Mouse (Mus musculus): ENCODE measurements around the gene Prc1. TPM values are rescaled to one million over a fixed set of nuclear protein-coding genes. Genes with fewer than 3 reads are reported as not detected.
A peak's percentile ranks its signal among the peaks of the same experiment; 100 is the strongest.
"Not testable (repeated sequence)": the region's sequence is repeated elsewhere in the genome, so short reads cannot be mapped to it uniquely, and the experiment has no call there.

The Prc1 gene
- polyA plus RNA-seq, 1 experiment from 2014 or later: 175 TPM

DNA sequence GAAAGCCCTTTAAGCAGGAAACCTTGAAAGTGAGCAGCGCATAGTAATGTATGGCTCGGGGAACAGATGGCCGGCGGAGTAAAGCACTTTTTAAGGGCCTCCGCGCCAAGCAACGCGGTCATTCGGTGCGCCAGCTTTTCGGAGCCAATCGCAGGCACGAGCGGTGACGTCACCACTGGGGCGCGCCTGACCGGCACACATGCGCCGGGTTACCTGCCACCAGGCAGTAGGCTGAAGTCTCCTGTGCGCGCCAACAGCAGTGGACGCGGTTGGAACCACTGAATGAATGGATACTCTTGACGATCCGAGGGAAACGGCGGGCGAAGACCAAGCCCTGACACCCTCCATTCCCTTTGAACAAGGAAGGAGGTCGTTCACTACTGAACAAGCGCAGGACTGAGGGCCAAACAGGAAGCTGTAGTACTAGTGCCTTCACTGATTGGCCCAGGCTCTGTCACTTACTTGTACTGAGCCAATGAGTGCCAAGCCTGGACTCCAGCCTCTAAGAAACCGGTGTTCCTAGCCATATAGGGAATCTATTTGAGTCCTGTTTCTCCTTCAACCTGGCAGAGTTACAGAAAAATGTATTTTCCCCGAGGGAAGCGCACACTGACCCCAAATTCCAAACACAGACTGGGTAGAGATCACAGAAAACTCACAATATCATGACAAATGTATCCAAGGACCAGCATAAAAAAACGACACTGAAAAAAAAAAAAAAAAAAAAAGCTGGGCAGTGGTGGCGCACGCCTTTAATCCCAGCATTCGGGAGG is 30.0 kb downstream of the Prc1 start, which contains the start of gene Rccd1:
Gene Rccd1, minus strand, starts transcription at position 412 of the 773 bp plus-strand sequence.
- peak within 1 kb of the TSS; percentile 92 for H3K27ac ChIP-seq
- peak within 1 kb of the TSS; percentile 61 for H3K4me3 ChIP-seq
- peaks cover 67% of the 10 kb centered on the region for H3K36me3 ChIP-seq
- H3K4me1 ChIP-seq (replicated peaks): peaks cover 28% of the 10 kb centered on the region
- 4% methylated on average over 38 of the region's 38 CpGs for WGBS
- DNase-seq (ENCODE audit: low spot score): peak; percentile 97
- H3K27me3 ChIP-seq (ENCODE audit: insufficient read depth, poor library complexity, severe bottlenecking): no peaks in the 10 kb centered on the region
- H3K9me3 ChIP-seq: no peaks in the 10 kb centered on the region

DNA sequence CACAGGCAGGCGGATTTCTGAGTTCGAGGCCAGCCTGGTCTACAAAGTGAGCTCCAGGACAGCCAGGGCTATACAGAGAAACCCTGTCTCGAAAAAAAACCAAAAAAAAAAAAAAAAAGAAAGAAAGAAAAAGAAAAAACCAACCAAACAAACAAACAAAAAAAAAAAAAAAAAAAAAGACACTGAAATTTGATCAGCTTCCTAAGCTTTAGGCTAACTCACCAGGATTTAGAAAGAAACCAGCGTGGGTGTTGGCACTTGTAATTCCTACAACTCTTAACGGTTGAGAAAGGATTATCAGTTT is 30.5 kb downstream of the Prc1 start:
- H3K27me3 ChIP-seq (ENCODE audit: insufficient read depth, poor library complexity, severe bottlenecking); H3K9me3 ChIP-seq; H3K4me3 ChIP-seq; DNase-seq (ENCODE audit: low spot score); H3K27ac ChIP-seq: not testable (repeated sequence)
- WGBS: 55% methylated on average over 5 of the region's 5 CpGs
- peaks cover 67% of the 10 kb centered on the region for H3K36me3 ChIP-seq
- H3K4me1 ChIP-seq (replicated peaks): peaks cover 28% of the 10 kb centered on the region

DNA sequence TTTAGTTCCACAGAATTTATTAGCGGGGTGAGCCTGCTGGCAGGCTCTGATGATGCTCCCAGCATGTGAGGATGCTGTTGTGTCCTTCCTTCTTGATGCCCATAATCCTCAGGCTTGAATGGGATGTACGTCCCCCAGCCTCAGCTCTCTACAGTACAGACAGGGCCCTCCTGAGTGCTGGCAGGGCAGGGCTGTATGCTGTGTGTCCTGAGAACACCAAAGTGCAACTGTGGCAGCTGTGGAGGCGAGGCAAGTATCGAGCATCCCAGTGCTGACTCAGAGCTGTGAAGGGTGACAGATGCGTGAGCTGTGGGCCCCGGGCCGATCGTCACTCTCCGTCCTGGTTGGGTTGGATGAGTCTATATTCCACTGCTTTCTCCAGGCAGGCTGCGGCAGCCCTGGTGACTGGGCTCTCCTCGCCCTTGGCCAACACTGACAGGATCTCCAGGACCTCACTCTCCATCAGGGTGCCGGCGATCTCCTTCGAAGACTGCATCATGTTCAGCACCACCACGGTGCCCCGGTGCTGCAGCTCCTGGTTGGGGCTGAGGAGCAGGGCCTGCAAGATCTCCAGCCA is 31.1 kb downstream of the Prc1 start:
- H3K27ac ChIP-seq: no peak overlapping the region
- DNase-seq (ENCODE audit: low spot score): no peak
- no peaks in the 10 kb centered on the region for H3K27me3 ChIP-seq (ENCODE audit: insufficient read depth, poor library complexity, severe bottlenecking)
- peaks cover 67% of the 10 kb centered on the region for H3K36me3 ChIP-seq
- no peak overlapping the region for H3K4me3 ChIP-seq
- peaks cover 24% of the 10 kb centered on the region for H3K4me1 ChIP-seq (replicated peaks)
- 96% methylated on average over 16 of the region's 16 CpGs for WGBS
- no peaks in the 10 kb centered on the region for H3K9me3 ChIP-seq

DNA sequence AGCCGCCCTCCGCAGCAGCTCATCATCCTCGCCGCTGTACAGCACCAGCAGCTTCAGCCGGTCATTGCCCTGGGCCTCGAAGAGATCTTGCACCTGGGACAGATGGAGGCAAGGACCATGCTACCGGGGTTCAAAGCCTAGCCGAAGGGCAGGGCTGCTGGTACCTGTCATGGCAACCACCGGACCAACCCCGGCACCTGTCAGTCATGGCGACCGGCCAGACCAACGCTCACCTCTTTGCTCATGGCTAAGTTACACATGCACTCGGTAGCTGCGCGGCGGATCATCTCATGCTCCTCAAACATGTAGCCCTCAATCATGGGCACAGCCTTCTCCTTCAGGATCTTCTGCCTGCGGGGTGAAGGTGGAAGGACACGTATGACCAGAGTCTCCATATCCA is 31.8 kb downstream of the Prc1 start:
- peaks cover 24% of the 10 kb centered on the region for H3K4me1 ChIP-seq (replicated peaks)
- no peak for DNase-seq (ENCODE audit: low spot score)
- H3K4me3 ChIP-seq: no peak overlapping the region
- 95% methylated on average over 19 of the region's 19 CpGs for WGBS
- H3K36me3 ChIP-seq: peaks cover 67% of the 10 kb centered on the region
- H3K27ac ChIP-seq: no peak overlapping the region
- H3K9me3 ChIP-seq: no peaks in the 10 kb centered on the region
- H3K27me3 ChIP-seq (ENCODE audit: insufficient read depth, poor library complexity, severe bottlenecking): no peaks in the 10 kb centered on the region

- peaks cover 100% of the 10 kb centered on the region for H3K36me3 ChIP-seq
- H3K27me3 ChIP-seq (ENCODE audit: insufficient read depth, poor library complexity, severe bottlenecking): no peaks in the 10 kb centered on the region
- H3K9me3 ChIP-seq: peaks cover 7% of the 10 kb centered on the region; the same call in 1 of the 2 replicates
- H3K4me1 ChIP-seq (replicated peaks): peaks cover 4% of the 10 kb centered on the region
- DNase-seq (ENCODE audit: low spot score): no peak
- WGBS: 89% methylated on average over 8 of the region's 8 CpGs
- no peak overlapping the region for H3K4me3 ChIP-seq
- H3K27ac ChIP-seq: no peak overlapping the region
Measured at GRCm38 (mm10) chr7:80330278-80330677, 36.0 kb downstream of the Prc1 start.

GRCm38 (mm10) chr7:80331433-80331832 is 37.2 kb downstream of the Prc1 start:
- WGBS: 94% methylated on average over 19 of the region's 19 CpGs
- H3K36me3 ChIP-seq: peaks cover 100% of the 10 kb centered on the region
- no peak overlapping the region for H3K4me3 ChIP-seq
- DNase-seq (ENCODE audit: low spot score): no peak
- H3K4me1 ChIP-seq (replicated peaks): no peaks in the 10 kb centered on the region
- peaks cover 7% of the 10 kb centered on the region; the same call in 1 of the 2 replicates for H3K9me3 ChIP-seq
- H3K27ac ChIP-seq: no peak overlapping the region
- no peaks in the 10 kb centered on the region for H3K27me3 ChIP-seq (ENCODE audit: insufficient read depth, poor library complexity, severe bottlenecking)

DNA sequence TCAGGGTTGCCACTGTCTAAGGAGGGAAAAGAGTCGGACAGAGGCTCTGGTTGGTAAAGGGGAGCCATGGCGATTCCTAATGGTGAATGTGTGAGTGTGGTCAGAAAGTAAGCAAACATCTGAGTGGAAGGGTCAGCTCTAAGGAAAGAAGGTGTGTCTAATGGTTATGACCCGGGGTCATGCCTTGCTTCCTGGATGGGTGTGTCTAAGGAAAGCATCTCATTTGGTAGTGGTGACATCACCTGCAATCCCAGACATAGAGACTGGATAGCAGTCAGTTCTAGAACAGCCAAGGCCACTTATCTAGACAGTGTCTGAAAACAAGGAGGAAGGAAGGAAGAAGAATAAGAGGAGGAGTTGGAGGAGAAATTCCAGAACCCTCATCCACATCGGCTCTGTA is 40.6 kb downstream of the Prc1 start:
- no peak for DNase-seq (ENCODE audit: low spot score)
- H3K36me3 ChIP-seq: peaks cover 80% of the 10 kb centered on the region
- no peak overlapping the region for H3K4me3 ChIP-seq
- 92% methylated on average over 4 of the region's 4 CpGs for WGBS
- no peaks in the 10 kb centered on the region for H3K27me3 ChIP-seq (ENCODE audit: insufficient read depth, poor library complexity, severe bottlenecking)
- peaks cover 7% of the 10 kb centered on the region; the same call in 1 of the 2 replicates for H3K9me3 ChIP-seq
- H3K4me1 ChIP-seq (replicated peaks): peaks cover 15% of the 10 kb centered on the region
- H3K27ac ChIP-seq: no peak overlapping the region

DNA sequence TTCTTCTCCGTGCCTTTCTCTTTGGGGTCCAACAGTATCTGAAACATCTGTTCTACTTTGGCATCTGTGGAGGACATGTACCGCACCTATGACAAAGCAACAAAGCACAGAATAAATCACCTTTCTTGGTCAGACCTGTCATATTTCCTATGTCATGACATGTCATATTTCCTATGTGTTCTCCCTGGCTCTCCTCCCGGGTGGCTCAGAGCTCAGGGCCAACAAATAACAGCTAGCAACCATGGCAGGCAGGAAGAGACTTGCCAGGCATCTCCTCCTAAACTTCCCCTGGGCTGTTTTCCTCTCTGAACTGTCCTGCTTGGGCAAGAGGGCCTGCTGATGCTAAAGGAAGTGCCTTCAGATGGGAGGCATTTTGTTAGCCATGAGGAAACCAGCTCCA is 42.7 kb downstream of the Prc1 start:
- no peak for DNase-seq (ENCODE audit: low spot score)
- Histone ChIP-seq H3K27me3 (ENCODE audit: insufficient read depth, poor library complexity, severe bottlenecking) (peaks cover 8% of the 10 kb centered on the region), H3K36me3 (peaks cover 59% of the 10 kb centered on the region), H3K4me1 (replicated peaks) (peaks cover 34% of the 10 kb centered on the region), H3K4me3 (no peak overlapping the region), H3K27ac (no peak overlapping the region), H3K9me3 (peaks cover 7% of the 10 kb centered on the region; the same call in 1 of the 2 replicates)
- WGBS: 89% methylated on average over 3 of the region's 3 CpGs

DNA sequence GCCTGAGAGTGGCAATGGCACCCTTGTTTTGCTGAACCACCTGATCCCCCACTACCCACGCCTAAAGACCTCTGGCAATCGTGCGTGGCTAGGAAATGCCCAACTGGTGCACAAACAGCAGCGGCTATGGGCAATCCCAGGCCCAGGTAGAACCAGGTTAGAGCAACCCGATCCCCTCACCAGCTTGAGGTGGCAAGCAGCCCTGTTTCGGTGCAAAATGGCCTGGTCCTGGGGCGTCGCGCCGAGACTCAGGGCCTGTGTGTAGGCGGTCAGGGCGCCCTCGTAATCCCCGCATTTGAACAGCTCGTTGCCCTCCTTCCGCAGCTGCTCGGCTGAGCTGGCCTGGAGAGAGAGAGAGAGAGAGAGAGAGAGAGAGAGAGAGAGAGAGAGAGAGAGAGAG is 45.1 kb downstream of the Prc1 start:
- Histone ChIP-seq H3K9me3 (no peaks in the 10 kb centered on the region), H3K4me3 (peak overlapping the region; percentile 77), H3K36me3 (peaks cover 35% of the 10 kb centered on the region), H3K27ac (peak overlapping the region; percentile 90), H3K4me1 (replicated peaks) (peaks cover 53% of the 10 kb centered on the region), H3K27me3 (ENCODE audit: insufficient read depth, poor library complexity, severe bottlenecking) (peaks cover 12% of the 10 kb centered on the region)
- WGBS: 11% methylated on average over 17 of the region's 17 CpGs
- peak; percentile 28 for DNase-seq (ENCODE audit: low spot score)

DNA sequence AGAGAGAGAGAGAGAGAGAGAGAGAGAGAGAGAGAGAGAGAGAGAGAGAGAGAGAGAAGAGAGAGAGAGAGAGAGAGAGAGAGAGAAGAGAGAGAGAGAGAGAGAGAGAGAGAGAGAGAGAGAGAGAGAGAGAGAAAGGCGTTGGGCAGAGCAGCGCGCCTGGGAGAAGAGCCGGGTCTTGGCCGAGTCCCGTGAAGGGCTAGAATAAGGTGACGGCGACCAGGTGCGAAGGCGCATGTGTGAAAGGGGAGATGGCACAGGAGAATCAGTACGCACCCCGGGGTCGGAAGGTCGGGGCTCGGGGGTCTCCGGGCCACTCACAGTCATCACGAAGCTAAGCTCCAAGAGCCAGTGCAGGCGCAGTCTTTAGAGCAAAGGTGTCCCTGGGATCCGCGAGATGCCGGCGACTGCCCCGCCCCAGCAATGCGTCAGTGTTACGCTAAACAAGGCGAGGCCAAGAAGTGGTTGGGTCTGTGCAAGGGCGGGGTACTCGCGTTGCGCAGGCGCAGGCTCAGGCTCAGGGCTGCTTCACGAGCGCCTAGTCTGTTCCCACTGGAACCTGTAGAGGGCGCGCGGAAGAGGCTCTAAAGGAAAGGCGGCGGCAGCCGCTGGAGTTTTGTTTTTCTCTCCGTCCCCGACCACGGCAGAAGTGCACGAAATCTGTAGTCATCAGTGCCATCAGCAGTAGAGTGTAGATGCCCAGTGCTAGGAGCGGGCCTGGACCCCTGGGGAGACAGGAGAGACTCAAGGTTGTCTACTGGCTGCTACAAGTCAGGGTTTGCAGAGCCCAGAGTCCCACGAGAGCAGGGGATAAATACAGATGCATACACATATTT is 45.8 kb downstream of the Prc1 start:
- Histone ChIP-seq H3K4me3 (peak overlapping the region; percentile 77), H3K4me1 (replicated peaks) (peaks cover 53% of the 10 kb centered on the region), H3K27ac (peak overlapping the region; percentile 90), H3K27me3 (ENCODE audit: insufficient read depth, poor library complexity, severe bottlenecking) (peaks cover 12% of the 10 kb centered on the region), H3K9me3 (no peaks in the 10 kb centered on the region), H3K36me3 (peaks cover 28% of the 10 kb centered on the region)
- peak; percentile 98 for DNase-seq (ENCODE audit: low spot score)
- under 1% methylated on average over 45 of the region's 45 CpGs for WGBS

GRCm38 (mm10) chr7:80340793-80341192 is 46.5 kb downstream of the Prc1 start, which contains the start of gene Unc45a:
Gene Unc45a, minus strand, starts transcription at chr7:80341005.
- 4% methylated on average over 11 of the region's 11 CpGs for WGBS
- Histone ChIP-seq H3K4me3 (peak within 1 kb of the TSS; percentile 77), H3K27ac (peak within 1 kb of the TSS; percentile 94), H3K36me3 (peaks cover 26% of the 10 kb centered on the region), H3K9me3 (peaks cover 3% of the 10 kb centered on the region), H3K27me3 (ENCODE audit: insufficient read depth, poor library complexity, severe bottlenecking) (peaks cover 12% of the 10 kb centered on the region), H3K4me1 (replicated peaks) (peaks cover 53% of the 10 kb centered on the region)
- DNase-seq (ENCODE audit: low spot score): peak; percentile 79

DNA sequence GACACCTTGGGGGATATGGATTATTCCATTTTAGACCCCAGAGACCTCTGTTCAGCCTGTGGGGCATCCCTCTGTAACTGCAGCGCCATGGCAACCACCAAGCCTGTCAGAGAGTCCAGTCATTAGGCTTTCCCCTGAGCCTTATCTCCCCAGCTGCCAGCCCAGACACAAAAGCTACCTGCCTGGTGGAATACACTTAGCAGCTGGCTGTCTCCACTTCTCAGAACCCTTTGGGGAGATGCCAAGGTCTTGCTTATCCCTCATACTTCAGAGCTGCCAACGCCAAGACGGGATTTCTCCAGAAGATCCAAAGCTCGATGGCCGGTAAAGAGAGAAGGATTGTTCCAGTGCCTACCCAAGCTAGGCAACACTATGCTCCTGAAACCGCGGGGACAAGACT is 47.5 kb downstream of the Prc1 start:
- 0 out of 2 replicates have a peak overlapping the region, but pooled peaks have one; percentile 16 for H3K4me3 ChIP-seq
- peaks cover 3% of the 10 kb centered on the region for H3K9me3 ChIP-seq
- DNase-seq (ENCODE audit: low spot score): peak; percentile 17
- H3K27ac ChIP-seq: peak overlapping the region; percentile 94
- peaks cover 53% of the 10 kb centered on the region for H3K4me1 ChIP-seq (replicated peaks)
- 76% methylated on average over 7 of the region's 7 CpGs for WGBS
- H3K27me3 ChIP-seq (ENCODE audit: insufficient read depth, poor library complexity, severe bottlenecking): peaks cover 12% of the 10 kb centered on the region
- H3K36me3 ChIP-seq: peaks cover 20% of the 10 kb centered on the region

Data from hindbrain, embryonic 10.5 days (tissue).